Mouse (Mus musculus): ENCODE data around the gene Ppm1l.

Ppm1l gene

GRCm38 (mm10) chr3:69340486-69340885 is 23.8 kb downstream of the Ppm1l start:
- DNase-seq = no peak

- DNase-seq = no peak
These were observed 24.3 kb downstream of the Ppm1l start for GRCm38 (mm10) chr3:69340971-69341370.

DNA sequence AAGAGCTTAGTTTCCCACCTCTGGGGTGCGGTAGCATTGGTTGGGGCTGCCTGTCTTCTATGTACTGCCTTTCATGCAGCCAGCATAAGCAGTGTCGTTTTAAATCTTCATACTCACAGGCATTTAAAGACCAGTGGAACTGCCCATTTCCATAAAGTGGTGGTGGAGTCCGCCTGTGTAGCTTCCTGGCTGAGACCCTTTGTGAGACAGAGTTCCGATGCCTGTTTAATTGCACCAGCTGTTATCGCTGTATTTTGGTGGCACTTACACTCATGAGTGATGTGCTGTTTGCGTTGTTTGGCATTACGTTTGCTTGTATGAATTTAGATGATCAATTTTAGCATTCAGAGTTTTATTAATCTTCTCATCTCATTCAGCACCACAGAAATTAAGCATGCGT is 24.9 kb downstream of the Ppm1l start:
- no peak for DNase-seq

GRCm38 (mm10) chr3:69342247-69342921 is 25.7 kb downstream of the Ppm1l start:
- no peak for DNase-seq

- no peak for DNase-seq
These were observed 26.5 kb downstream of the Ppm1l start for GRCm38 (mm10) chr3:69343124-69343523.

- DNase-seq = no peak
These were observed 29.9 kb downstream of the Ppm1l start for GRCm38 (mm10) chr3:69346514-69346913.

GRCm38 (mm10) chr3:69348197-69348920 is 31.7 kb downstream of the Ppm1l start:
- no peak for DNase-seq

- no peak for DNase-seq
These were observed 32.2 kb downstream of the Ppm1l start for GRCm38 (mm10) chr3:69348921-69349237.

- DNase-seq = no peak
These were observed 33.3 kb downstream of the Ppm1l start for GRCm38 (mm10) chr3:69349973-69350372.

GRCm38 (mm10) chr3:69352194-69352593 is 35.5 kb downstream of the Ppm1l start:
- no peak for DNase-seq

DNA sequence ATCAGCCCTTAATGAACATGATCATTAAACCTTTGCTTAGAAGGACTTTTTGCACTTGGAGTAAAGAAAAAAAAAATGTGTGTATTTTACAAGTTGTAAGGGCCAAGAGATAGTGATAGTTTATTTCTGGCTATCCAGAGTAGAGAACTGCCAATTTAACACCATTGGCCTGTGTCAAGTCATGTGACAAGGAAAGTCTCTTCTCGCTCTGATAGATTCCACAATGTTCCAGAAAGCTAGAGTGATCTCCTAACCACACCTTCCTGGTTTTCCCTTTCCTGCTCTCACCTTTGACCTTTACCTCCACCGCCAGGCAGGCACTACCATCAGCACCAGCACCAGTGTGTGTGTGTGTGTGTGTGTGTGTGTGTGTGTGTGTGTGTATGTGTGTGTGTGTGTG is 38.0 kb downstream of the Ppm1l start:
- DNase-seq = no peak

- no peak for DNase-seq
These were observed 39.5 kb downstream of the Ppm1l start for GRCm38 (mm10) chr3:69356078-69356665.

DNA sequence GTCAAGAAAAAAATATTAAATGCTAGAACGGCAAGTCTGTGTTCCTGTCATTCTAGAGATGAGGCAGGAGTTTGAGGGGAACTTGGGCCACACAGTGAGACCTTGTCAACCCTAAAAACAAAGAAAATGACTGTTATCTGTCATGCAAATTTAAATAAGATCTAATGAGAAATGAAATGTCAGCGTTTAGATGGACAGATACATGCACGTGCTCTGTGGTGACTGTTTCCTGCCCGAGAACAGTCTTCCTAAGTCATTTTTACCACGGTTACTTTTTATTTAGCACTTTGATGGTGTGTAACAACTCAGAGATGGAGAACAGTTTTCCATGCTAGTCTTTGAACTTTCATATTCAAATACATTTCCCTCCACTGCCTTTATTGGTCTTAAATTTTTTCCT is 40.1 kb downstream of the Ppm1l start:
- DNase-seq = no peak

DNA sequence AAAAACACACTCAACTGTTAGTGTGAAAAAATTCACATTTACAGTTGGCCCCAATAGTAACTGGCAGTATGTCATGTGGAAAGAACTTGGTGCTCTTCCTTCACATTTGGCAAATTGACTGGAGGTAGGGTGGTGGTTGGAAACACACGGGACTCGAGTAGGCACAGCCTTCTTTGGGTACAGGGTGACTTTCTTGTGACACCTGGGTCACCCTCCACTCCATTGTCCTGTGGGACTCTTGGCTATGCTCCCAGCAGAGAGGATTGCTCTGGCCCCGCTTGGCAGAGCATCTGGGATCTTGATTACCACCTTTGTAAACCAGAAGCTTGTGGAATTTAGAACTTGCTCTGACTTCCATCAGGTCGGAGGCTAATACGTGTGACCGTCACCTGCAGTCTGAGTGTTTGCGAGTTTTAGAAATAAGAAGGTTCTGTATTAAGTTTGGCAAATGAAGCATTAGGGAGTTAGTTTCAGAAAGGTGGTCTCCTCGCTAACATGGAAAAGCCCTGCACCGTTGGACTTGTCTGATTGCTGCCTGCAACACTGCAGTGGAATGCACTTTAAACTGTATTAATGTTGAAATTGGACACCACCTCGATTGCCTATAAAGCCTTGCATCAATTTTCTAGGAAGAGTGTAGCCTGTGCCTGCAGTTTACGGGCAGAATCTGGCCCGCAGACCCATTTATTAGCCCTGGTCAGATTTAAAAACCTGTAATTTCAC is 41.4 kb downstream of the Ppm1l start:
- DNase-seq = no peak

- no peak for DNase-seq
These were observed 41.9 kb downstream of the Ppm1l start for GRCm38 (mm10) chr3:69358620-69358964.

DNA sequence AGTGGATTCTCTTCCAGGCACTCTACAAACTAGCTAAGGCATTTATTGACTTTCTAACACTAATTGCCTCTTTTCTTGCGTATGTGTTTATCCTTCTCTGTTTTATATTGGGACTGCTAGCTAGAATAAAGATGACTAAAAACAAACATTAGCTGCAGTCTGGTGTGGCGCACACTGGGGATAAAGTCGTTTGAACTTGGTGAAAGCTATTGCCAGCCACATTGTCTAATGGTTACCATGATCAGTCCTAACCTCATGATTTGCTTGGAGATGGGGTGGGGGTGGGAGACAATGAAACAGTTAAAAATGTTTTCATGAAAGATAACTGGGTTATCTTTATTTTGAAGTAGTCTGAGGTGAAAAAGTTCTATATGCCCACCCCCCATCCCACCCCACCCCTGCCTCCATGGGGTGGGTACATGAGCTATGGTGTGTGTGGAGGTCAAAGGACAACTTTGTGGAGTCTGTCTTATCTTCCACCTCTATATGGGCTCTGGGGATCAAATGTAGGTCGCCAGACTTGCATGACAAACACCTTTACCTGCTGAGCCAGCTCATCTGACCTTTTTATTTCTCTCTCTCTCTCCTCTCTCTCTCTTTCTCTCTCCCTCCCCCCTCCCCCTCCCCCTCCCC is 43.7 kb downstream of the Ppm1l start:
- no peak for DNase-seq

- peak; percentile 61 for DNase-seq
These were observed 45.1 kb downstream of the Ppm1l start for GRCm38 (mm10) chr3:69361487-69362349.

- no peak for DNase-seq
These were observed 45.7 kb downstream of the Ppm1l start for GRCm38 (mm10) chr3:69362350-69362790.

DNA sequence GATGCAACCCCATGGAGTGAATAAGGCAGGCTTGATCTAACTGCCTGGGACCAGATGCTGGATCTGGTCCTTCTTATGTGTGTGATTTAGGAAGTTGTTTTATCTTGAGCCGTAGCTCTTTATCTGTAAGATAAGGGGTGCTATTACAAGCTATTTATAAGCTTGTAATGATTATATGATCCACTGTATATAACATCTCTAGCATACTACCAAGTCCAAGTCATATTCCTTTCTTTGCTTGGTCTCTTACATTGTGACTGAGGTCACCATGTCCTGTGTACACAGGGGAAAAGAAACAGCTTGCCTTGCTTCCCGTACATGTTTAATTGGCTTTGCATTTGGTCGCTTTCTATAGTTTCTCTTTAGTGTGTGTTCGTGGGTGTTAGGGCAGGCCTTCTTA is 46.2 kb downstream of the Ppm1l start:
- DNase-seq = no peak

DNA sequence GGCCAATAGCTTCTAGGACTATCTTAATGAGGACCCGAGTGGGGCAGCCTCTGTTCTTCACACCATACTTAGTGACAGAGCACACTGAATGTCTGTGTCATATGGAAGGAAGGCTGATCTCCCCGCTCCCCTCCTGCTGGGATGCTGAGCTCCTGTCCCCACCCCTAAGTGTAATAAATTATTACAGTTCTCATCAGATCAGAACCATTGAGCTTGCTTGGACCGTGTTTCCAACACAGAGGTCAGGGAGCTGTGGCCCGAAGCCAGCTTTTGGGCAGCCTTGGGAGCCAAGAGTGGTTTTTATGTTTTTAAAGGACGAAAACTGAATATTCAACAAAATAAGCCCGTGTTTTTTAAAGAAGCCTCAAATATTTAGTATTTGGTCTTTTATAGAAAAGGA is 47.5 kb downstream of the Ppm1l start:
- no peak for DNase-seq

DNA sequence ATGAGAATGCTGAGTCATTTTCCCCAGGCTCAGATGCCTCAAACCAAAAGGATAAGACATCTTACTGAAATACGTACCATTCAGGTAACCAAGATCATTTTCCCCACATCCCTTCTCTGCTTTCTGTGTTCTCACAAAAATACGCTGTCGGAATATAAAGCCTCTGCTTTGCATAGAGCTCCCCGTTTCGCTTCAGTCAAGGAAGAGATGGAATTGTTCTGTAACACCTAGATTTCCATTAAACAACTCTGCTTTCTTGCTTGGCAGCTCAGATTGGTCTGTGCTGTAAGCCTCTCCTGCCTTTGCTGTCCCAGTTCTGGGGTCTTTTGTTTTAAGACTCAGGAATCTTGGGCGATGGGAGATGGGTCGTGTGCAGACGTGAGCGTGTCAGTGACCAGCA is 51.3 kb downstream of the Ppm1l start:
- no peak for DNase-seq

DNA sequence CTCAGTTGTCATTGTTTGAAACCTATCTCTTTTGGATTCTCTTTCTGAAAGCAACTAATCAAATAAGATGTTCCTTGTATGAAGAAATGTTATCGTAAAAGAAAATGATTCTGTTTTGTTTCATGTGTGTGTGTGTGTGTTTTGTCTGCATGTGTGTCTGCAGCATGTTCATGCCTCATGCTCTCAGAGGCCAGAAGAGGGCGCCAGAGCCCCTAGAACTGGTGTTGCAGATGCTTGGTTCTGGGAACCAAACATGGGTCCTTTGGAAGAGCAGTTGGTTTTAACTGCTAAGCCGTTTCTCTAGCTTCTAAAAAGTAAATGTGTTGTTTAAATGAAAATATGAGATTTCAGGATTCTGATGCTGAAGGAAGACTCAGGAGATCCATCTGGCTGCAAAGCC is 56.1 kb downstream of the Ppm1l start:
- DNase-seq = no peak

Data from layer of hippocampus, adult 9-11 months (tissue).